Mouse (Mus musculus): Measurements from ENCODE around the gene Eri3.

GRCm38 (mm10) chr4:117654016-117654702 is 104.0 kb downstream of the Eri3 start:
- no peak for TF ChIP-seq CTCF (IDR thresholded peaks at IDR 0.05; ENCODE audit: low read depth, low read length)
- TF ChIP-seq GATA1 (IDR thresholded peaks at IDR 0.05; ENCODE audit: borderline replicate concordance, low read length): no peak

Measured in G1E (cell line).